Mouse (Mus musculus) retina, postnatal 1 day (tissue): Measurements from ENCODE around the gene Ppp2r5e.

Experiments used
- DNase-seq: peaks from one replicate; pipeline ENCODE4 v3.0.0-alpha.2; 2012

Ppp2r5e gene

DNA sequence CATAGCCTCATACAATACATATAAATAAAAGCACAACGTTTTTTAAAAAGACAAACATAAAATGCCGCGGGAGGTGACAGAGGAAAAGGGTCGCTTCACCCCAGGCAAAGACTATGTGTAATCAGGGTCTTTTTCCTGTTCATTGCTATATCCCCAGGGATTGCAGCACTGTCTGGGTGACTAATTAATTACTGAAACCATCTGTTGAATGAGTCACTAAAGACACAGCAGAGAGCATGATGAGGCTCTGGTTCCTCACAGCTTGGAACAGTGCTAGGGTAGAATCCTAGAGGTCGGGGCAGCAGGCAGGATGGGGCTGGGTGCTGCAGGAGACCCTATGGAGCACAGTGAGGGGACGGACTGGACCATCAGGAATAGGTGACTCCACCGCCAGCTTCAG lies 170.2 kb downstream of the Ppp2r5e start:
- no peak for DNase-seq

DNA sequence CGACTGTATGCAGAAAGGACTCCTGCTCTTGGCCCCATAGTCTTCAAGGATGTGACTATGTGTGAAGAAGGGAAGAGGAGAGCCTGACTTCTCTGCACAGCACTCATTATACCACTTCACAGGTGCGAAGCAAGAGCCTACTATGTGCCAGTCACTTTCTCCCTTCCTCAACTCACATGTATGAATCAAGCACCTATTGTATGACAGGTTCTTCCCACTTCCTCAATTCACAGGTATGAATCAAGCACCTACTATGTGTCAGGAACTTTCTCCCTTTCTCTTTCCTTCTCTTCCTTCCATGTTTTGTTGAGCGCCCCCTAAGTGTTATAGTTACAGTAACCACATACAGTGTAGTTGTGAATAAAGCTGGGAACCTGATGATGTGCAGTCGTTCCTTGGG lies 171.2 kb downstream of the Ppp2r5e start:
- DNase-seq: no peak

DNA sequence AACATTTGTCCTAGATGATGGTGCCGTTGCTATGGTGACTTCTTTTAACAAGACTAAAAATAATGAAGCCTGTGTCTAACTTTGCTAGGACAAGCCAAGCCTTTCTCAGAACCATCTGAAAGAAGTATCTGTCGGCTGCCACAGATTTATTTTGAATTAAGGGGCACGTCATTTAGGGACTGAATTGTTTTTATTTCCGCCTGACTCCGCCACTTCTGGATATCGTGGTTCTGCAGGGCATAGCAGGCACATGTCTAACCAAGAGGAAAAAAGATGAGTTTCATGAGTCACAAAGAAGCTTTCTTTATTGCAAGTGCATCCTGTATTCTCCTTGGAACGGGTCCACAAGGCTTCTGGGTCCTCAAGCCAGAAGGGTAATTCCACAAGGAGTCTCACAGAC lies 171.7 kb downstream of the Ppp2r5e start:
- DNase-seq: no peak

DNA sequence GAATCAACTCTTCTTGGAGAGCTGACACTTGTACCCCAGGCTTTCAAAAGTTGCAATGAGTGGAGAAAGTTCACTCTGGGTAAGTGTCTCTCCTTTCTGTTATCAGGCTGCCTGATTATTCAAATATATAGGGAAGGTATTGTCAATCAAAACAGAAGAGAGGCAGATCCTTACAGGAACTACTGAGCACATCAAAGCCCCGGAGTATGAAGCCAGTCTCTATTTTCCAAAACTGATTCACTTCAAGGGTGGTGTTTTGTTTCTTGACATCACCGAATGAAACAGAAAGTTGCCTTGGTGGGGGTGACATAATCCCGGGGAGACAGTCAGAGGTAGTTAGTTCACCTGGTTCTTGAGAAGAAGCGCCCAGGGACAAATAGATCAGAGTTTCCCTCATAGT lies 179.4 kb downstream of the Ppp2r5e start, which contains the start of gene Gphb5:
Gene Gphb5, minus strand, starts transcription at position 101 of the 400 bp plus-strand sequence.
- no peak for DNase-seq

DNA sequence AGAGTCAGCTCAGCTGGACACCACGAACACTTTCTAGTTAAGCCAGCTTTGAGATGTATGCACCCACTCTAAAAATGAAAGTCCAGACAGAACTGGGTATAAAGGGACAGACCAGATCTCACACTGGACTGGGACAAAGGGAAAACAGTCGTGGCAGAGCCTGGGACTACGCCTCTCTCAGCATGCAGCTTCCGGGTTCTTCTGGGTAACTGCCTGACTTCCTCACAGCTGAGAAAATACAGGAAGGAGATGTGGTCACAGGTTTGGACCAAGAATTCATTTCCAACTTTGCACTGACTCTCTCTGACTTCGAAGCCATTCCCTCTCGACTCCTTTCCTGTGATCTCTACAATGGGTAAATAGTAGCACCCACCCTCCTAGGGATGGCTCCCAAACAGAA lies 181.1 kb downstream of the Ppp2r5e start:
- DNase-seq: no peak

DNA sequence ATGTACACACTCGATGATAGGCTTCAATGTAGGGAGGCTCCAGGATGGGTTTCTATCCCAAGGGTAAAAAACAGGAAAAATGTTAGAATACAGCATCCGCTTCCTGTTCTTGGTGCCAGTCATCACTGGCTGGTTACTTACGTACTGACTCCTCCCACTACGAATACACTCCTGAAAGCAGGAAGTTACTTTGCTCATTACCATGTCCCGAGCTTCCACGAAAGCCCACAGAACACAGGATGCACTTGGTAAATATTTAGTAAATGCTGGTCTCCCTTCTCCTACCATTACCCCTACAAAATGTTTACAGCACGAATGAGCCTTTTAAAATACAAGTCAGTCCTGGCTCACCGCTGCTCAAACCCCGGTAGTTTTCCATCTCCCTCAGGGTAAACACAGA lies 183.1 kb downstream of the Ppp2r5e start:
- no peak for DNase-seq
